Mouse (Mus musculus) intestine, embryonic 14.5 days (tissue): Measurements from ENCODE around the gene Phlpp1. TPM values are rescaled to one million over a fixed set of nuclear protein-coding genes. Genes with fewer than 3 reads are reported as not detected.

Source experiments
- ATAC-seq: fragments of 200-750 bp; cut with Nextera tagmentation; replicated peaks from 2 replicates; pipeline ENCODE4 v1.8.0; 2017; ENCODE audit warnings: low read depth, moderate number of reproducible peaks, moderate TSS enrichment, moderate library complexity; ENCODE audit not compliant: low FRiP score, low TSS enrichment
- DNase-seq: peaks from one replicate; pipeline ENCODE4 v3.0.0-alpha.2; 2018; ENCODE audit warnings: low spot score
- H3K27ac ChIP-seq: fragments of 300-500 bp; sonication (generic); 2 replicates; pipeline ENCODE4 v1.5.1; 2014; ENCODE audit warnings: low read depth, mild to moderate bottlenecking, control low read depth
- H3K27me3 ChIP-seq: fragments of 300-500 bp; sonication (generic); replicated peaks from 2 replicates; pipeline ENCODE4 v1.6.1; 2014; ENCODE audit warnings: low read length, control low read depth; ENCODE audit not compliant: control insufficient read depth, insufficient read depth
- H3K36me3 ChIP-seq: fragments of 300-500 bp; sonication (generic); 2 replicates; pipeline ENCODE4 v1.6.1; 2014; ENCODE audit warnings: low read length, control low read depth; ENCODE audit not compliant: control insufficient read depth, insufficient read depth
- H3K4me1 ChIP-seq: fragments of 300-500 bp; sonication (generic); replicated peaks from 2 replicates; pipeline ENCODE4 v1.6.1; 2014; ENCODE audit warnings: low read length, control low read depth, mixed read lengths; ENCODE audit not compliant: control insufficient read depth, insufficient read depth
- H3K4me2 ChIP-seq: fragments of 300-500 bp; sonication (generic); 2 replicates; pipeline ENCODE4 v1.6.1; 2014; ENCODE audit warnings: low read length
- H3K4me3 ChIP-seq: fragments of 300-500 bp; sonication (generic); 2 replicates; pipeline ENCODE4 v1.5.1; 2014; ENCODE audit warnings: low read depth, low read length, control low read depth, mixed read lengths
- H3K9ac ChIP-seq: fragments of 300-500 bp; sonication (generic); 2 replicates; pipeline ENCODE4 v1.6.1; 2014; ENCODE audit warnings: mild to moderate bottlenecking, low read length
- H3K9me3 ChIP-seq: fragments of 300-500 bp; sonication (generic); 2 replicates; pipeline ENCODE4 v1.6.1; 2016; ENCODE audit warnings: low read length, control low read depth; ENCODE audit not compliant: control insufficient read depth
- WGBS: fragments of 180-500 bp; shearing (Covaris S2); extraction: QIAGEN DNeasy Blood & Tissue Kit; methylation state at CpG from one replicate; pipeline ENCODE4 v1.1.7; 2014; 5-methylcytosine and 5-hydroxymethylcytosine counted together
- polyA plus RNA-seq: library from polyadenylated mRNA; unstranded; fragments of >200 nt; fragmentation: Nextera tagmentation; extraction: Ambion mirVana; gene quantifications from 2 replicates; pipeline ENCODE4 v1.2.1, GENCODE M21; 2014

The Phlpp1 gene
- polyA plus RNA-seq, 1 experiment from 2014 or later, result 6.5 TPM

DNA sequence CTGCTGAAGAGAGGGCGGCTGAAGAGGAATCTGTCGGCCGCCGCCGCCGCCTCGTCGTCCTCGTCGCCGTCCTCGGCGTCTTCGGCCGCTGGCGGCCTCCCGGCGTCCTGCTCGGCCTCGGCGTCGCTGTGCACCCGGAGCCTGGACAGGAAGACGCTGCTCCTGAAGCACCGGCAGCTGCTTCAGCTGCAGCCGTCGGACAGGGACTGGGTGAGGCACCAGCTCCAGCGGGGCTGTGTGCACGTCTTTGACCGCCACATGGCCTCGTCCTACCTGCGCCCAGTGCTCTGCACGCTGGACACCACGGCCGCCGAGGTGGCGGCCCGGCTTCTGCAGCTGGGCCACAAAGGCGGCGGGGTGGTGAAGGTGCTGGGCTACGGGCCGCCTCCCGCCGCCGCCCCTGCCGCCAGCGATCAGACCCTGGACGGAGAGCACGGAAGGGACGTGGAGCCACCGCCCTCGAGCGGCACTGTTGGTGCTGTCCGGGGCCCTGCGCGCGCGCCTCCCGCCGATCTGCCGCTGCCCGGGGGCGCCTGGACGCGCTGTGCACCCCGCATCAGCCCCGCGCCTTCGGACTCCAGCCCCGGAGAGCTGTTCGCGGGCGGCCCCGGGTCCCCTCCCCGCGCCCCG lies 864 bp downstream of the Phlpp1 start:
- Histone ChIP-seq H3K9ac (peak overlapping the region; percentile 90), H3K27ac (peak overlapping the region; percentile 90), H3K9me3 (no peaks in the 10 kb centered on the region), H3K4me1 (peaks cover 15% of the 10 kb centered on the region), H3K36me3 (no peaks in the 10 kb centered on the region), H3K4me2 (peak overlapping the region; percentile 61), H3K27me3 (no peaks in the 10 kb centered on the region), H3K4me3 (peak overlapping the region; percentile 83)
- under 1% methylated on average over 63 of the region's 77 CpGs for WGBS
- DNase-seq, result peak; percentile 85
- peak; percentile 38 for ATAC-seq

GRCm38 (mm10) chr1:106172931-106173371 lies 1.4 kb downstream of the Phlpp1 start:
- peak; percentile 80 for DNase-seq
- peak overlapping the region; percentile 61 for H3K4me2 ChIP-seq

GRCm38 (mm10) chr1:106173621-106174156 lies 2.1 kb downstream of the Phlpp1 start:
- Histone ChIP-seq H3K4me3 (peak overlapping the region; percentile 83), H3K4me1 (peaks cover 20% of the 10 kb centered on the region), H3K9me3 (no peaks in the 10 kb centered on the region), H3K4me2 (peak overlapping the region; percentile 61), H3K36me3 (no peaks in the 10 kb centered on the region), H3K27ac (no peak overlapping the region), H3K9ac (peak overlapping the region; percentile 90), H3K27me3 (no peaks in the 10 kb centered on the region)
- 35% methylated on average over 9 of the region's 9 CpGs for WGBS
- ATAC-seq, result no peak
- DNase-seq, result no peak

More at GRCm38 (mm10) chr1:106172931-106173371, 1.4 kb downstream of the Phlpp1 start:
- Histone ChIP-seq H3K36me3 (no peaks in the 10 kb centered on the region), H3K27me3 (no peaks in the 10 kb centered on the region), H3K4me3 (peak overlapping the region; percentile 83), H3K9ac (peak overlapping the region; percentile 90), H3K4me1 (peaks cover 16% of the 10 kb centered on the region), H3K9me3 (no peaks in the 10 kb centered on the region), H3K27ac (peak overlapping the region; percentile 90; the same call in 1 of the 2 replicates)
- no peak for ATAC-seq
- WGBS, result under 1% methylated on average over 46 of the region's 47 CpGs

- peaks cover 20% of the 10 kb centered on the region for H3K4me1 ChIP-seq
- no peak overlapping the region for H3K27ac ChIP-seq
- H3K9ac ChIP-seq, result no peak overlapping the region
- no peaks in the 10 kb centered on the region for H3K36me3 ChIP-seq
- H3K9me3 ChIP-seq, result no peaks in the 10 kb centered on the region
- no peak for DNase-seq
- no peaks in the 10 kb centered on the region for H3K27me3 ChIP-seq
- peak overlapping the region; percentile 83 for H3K4me3 ChIP-seq
- H3K4me2 ChIP-seq, result peak overlapping the region; percentile 61
- no peak for ATAC-seq
Observed at GRCm38 (mm10) chr1:106174598-106174997, 3.0 kb downstream of the Phlpp1 start.

DNA sequence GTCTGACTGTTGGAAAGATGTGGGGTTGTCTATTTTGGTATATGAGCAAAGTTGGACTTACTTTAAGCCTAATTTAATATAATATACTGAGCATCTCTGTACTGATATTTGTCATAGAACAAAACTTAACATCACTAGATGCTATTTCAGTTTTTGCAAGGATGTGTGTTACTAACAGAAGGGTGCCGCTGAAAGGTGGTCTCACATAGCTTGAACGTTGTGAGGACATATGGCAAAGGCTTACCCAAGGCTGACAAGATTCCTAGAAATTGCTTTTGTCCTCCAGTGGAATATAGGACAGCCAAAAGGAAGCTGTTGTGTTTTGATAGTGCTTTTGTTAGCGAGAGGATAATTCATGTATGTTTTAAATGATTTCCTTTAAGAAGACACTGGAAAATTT lies 3.8 kb downstream of the Phlpp1 start:
- 65% methylated on average over 3 of the region's 3 CpGs for WGBS
- ATAC-seq (no peak), DNase-seq (peak; percentile 38)
- Histone ChIP-seq H3K36me3 (no peaks in the 10 kb centered on the region), H3K4me2 (peak overlapping the region; percentile 61), H3K27ac (no peak overlapping the region), H3K27me3 (no peaks in the 10 kb centered on the region), H3K4me3 (0 out of 2 replicates have a peak overlapping the region, but pooled peaks have one; percentile 10), H3K9me3 (no peaks in the 10 kb centered on the region), H3K9ac (no peak overlapping the region), H3K4me1 (peaks cover 20% of the 10 kb centered on the region)

- ATAC-seq (no peak), DNase-seq (no peak)
- no peak overlapping the region for H3K4me3 ChIP-seq
- no peak overlapping the region for H3K4me2 ChIP-seq
- H3K27me3 ChIP-seq, result no peaks in the 10 kb centered on the region
- no peaks in the 10 kb centered on the region for H3K36me3 ChIP-seq
- H3K9ac ChIP-seq, result no peak overlapping the region
- H3K27ac ChIP-seq, result no peak overlapping the region
- whole genome bisulfite sequencing, result 77% methylated on average over 1 of the region's 1 CpGs
- H3K9me3 ChIP-seq, result no peaks in the 10 kb centered on the region
- H3K4me1 ChIP-seq, result peaks cover 20% of the 10 kb centered on the region
Observed at GRCm38 (mm10) chr1:106176791-106177190, 5.2 kb downstream of the Phlpp1 start.

DNA sequence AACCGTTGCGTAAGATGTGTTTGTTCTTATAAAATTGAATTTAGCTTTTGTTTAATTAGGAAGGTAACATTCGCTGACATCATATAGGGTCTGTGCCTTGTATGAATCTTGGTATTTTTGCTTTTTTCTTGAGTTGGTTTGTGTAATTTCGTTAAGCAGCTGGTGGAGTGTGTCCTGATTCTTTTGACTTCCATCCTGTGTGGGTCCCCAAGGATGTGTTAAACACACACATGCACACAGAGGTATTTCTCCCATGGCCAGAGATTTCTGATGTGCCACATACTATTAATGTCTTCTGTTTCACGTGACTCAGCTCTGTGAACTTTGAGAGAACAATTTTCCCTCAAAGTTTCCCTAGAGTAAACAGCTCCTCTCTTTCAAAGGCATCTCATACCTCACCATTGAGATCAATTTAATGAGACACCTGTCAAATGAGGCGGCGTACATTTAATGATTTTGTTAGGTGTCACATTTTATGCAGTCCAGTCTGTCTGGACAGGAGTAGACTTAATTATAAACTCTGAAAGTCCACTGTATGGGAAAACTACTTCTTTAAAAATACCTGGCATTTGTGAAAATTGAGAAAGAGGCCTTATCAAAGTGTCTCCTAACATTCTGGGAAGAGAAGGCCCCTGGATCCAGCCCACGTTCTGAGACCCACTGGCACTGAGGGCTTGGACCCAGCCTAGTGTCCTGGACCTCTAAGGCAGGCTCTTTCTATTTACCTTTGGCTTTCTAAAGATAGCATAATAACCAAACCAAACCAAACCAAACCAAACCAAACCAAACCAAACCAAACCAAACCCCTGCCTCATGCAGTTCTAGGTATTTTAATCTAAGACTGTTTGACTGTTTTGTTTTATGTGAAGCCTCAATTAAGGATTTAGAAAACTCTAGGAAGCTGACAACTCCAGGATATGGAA lies 6.6 kb downstream of the Phlpp1 start:
- Histone ChIP-seq H3K27ac (no peak overlapping the region), H3K4me1 (peaks cover 20% of the 10 kb centered on the region), H3K27me3 (no peaks in the 10 kb centered on the region), H3K9ac (no peak overlapping the region), H3K4me2 (no peak overlapping the region), H3K9me3 (no peaks in the 10 kb centered on the region), H3K4me3 (no peak overlapping the region), H3K36me3 (no peaks in the 10 kb centered on the region)
- no peak for DNase-seq
- ATAC-seq, result no peak
- 66% methylated on average over 8 of the region's 8 CpGs for WGBS

DNA sequence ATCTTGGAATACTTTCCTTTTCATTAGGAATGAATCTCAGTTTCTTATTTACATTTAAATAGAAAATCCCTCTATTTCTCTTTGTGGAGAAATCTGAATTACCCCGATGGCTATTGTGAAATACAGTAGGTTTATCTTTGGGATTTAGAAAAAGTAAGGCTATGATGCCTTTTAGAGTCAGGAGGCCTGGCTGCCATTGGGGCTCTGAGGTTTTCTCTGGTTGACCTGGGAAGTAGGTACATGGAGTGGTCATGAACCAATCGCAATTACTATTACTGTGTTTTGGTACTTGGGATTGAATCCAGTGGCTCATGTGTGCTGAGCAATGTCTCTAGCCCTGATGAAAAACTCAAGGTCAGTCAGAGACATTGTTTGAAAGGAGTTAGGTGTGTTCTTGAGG lies 12.1 kb downstream of the Phlpp1 start:
- H3K36me3 ChIP-seq, result no peaks in the 10 kb centered on the region
- no peak overlapping the region for H3K4me2 ChIP-seq
- no peak overlapping the region for H3K9ac ChIP-seq
- H3K4me1 ChIP-seq, result peaks cover 15% of the 10 kb centered on the region
- H3K27ac ChIP-seq, result no peak overlapping the region
- no peak for ATAC-seq
- H3K9me3 ChIP-seq, result no peaks in the 10 kb centered on the region
- no peaks in the 10 kb centered on the region for H3K27me3 ChIP-seq
- 93% methylated on average over 2 of the region's 2 CpGs for WGBS
- no peak overlapping the region for H3K4me3 ChIP-seq
- DNase-seq, result no peak
